Mouse (Mus musculus) neutrophil, adult 83 days (primary cell): ENCODE measurements around the gene Palmd. TPM values are rescaled to one million over a fixed set of nuclear protein-coding genes. Genes with fewer than 3 reads are reported as not detected.

Experiments used
- total RNA-seq, 2 experiments: library from RNA; stranded (reverse); gene quantifications; one replicate each; pipeline ENCODE4 v1.2.4; 2023

The Palmd gene
- total RNA-seq, result not detected

GRCm38 (mm10) chr3:116968540-116968997 lies at the start of gene Palmd:
Palmd (minus strand) TSS chr3:116968987.

GRCm38 (mm10) chr3:116967967-116968366 lies 820 bp downstream of the Palmd start, which contains the start of gene 4930455H04Rik:
4930455H04Rik (plus strand) TSS chr3:116968267.

Other genes with a start within 250 kb of the Palmd start
- 10 to 100 TPM; 44.9 to 45.2 TPM for gene Agl, start 160.8 kb downstream of the Palmd start, total RNA-seq
- 10 to 100 TPM; 40.6 to 50.9 TPM for gene Frrs1, start 109.5 kb downstream of the Palmd start, total RNA-seq
- gene 4930455H04Rik, start 720 bp downstream of the Palmd start, total RNA-seq, result not detected